Mouse (Mus musculus): Measurements from ENCODE around the gene Col17a1. TPM values are rescaled to one million over a fixed set of nuclear protein-coding genes. Genes with fewer than 3 reads are reported as not detected.

The Col17a1 gene
- total RNA-seq, 2 experiments from 2014 or later, result 0.17 to 0.25 TPM

Other genes starting within 250 kb of the Col17a1 start
- 10 to 100 TPM; 91.0 to 95.1 TPM for gene Sh3pxd2a, start 227.7 kb downstream of the Col17a1 start, total RNA-seq (2021)
- 10 to 100 TPM; 23.1 to 26.3 TPM for gene Stn1, start 154.6 kb downstream of the Col17a1 start, total RNA-seq (2021)
- gene Slk, start 112.4 kb downstream of the Col17a1 start, total RNA-seq (2021), result 100 to 1,000 TPM; 131 to 139 TPM
- 10 to 100 TPM; 73.1 to 77.1 TPM for gene Sfr1, start 39.6 kb upstream of the Col17a1 start, total RNA-seq (2021)
- 10 to 100 TPM; 68.9 to 69.7 TPM for gene Gsto1, start 162.9 kb upstream of the Col17a1 start, total RNA-seq (2021)
- gene Gsto2, start 173.4 kb upstream of the Col17a1 start, total RNA-seq (2021), result 1 to 10 TPM; 1.5 to 1.8 TPM
- gene Cfap43, start 227.2 kb upstream of the Col17a1 start, total RNA-seq (2021), result not detected
- 10 to 100 TPM; 21.6 TPM for gene Itprip, start 227.2 kb upstream of the Col17a1 start, total RNA-seq (2021)
- 1 to 10 TPM; 2.2 to 2.3 TPM for gene Cfap58, start 245.6 kb upstream of the Col17a1 start, total RNA-seq (2021)

Data from heart, postnatal 4 days (tissue).